Mouse (Mus musculus) hindbrain, embryonic 16.5 days (tissue): ENCODE measurements around the gene Chfr. TPM values are rescaled to one million over a fixed set of nuclear protein-coding genes. Genes with fewer than 3 reads are reported as not detected.

ENCODE experiments used
- ATAC-seq: fragments of 200-750 bp; cut with Nextera tagmentation; 2 replicates; pipeline ENCODE4 v1.8.0; 2017; ENCODE audit warnings: moderate TSS enrichment, moderate library complexity
- H3K27ac ChIP-seq: fragments of 300-500 bp; sonication (generic); 2 replicates; pipeline ENCODE4 v1.5.1; 2014; ENCODE audit warnings: low read depth, mild to moderate bottlenecking, control low read depth, low read length, moderate library complexity
- H3K27me3 ChIP-seq: fragments of 300-500 bp; sonication (generic); replicated peaks from 2 replicates; pipeline ENCODE4 v1.6.1; 2014; ENCODE audit warnings: low read length; ENCODE audit not compliant: control insufficient read depth, insufficient read depth
- H3K36me3 ChIP-seq: fragments of 300-500 bp; sonication (generic); 2 replicates; pipeline ENCODE4 v1.6.1; 2014; ENCODE audit warnings: mild to moderate bottlenecking, low read length, moderate library complexity, mixed read lengths; ENCODE audit not compliant: control insufficient read depth, insufficient read depth
- H3K4me1 ChIP-seq: fragments of 300-500 bp; sonication (generic); 2 replicates; pipeline ENCODE4 v1.6.1; 2014; ENCODE audit warnings: low read depth, low read length; ENCODE audit not compliant: control insufficient read depth, insufficient read depth
- H3K4me2 ChIP-seq: fragments of 300-500 bp; sonication (generic); 2 replicates; pipeline ENCODE4 v1.6.1; 2014; ENCODE audit warnings: mild to moderate bottlenecking, low read length, control low read depth, moderate library complexity
- H3K4me3 ChIP-seq: fragments of 300-500 bp; sonication (generic); 2 replicates; pipeline ENCODE4 v1.5.1; 2014; ENCODE audit warnings: mild to moderate bottlenecking, low read length, control low read depth, moderate library complexity
- H3K9ac ChIP-seq: fragments of 300-500 bp; sonication (generic); 2 replicates; pipeline ENCODE4 v1.6.1; 2014; ENCODE audit warnings: low read depth, mild to moderate bottlenecking, control low read depth, low read length, moderate library complexity
- H3K9me3 ChIP-seq: fragments of 300-500 bp; sonication (generic); 2 replicates; pipeline ENCODE4 v1.6.1; 2014; ENCODE audit warnings: mild to moderate bottlenecking, low read length, moderate library complexity; ENCODE audit not compliant: control insufficient read depth
- WGBS: fragments of 180-500 bp; shearing (Covaris S2); extraction: QIAGEN DNeasy Blood & Tissue Kit; methylation state at CpG from one replicate; pipeline ENCODE4 v1.1.7; 2014; 5-methylcytosine and 5-hydroxymethylcytosine counted together
- polyA plus RNA-seq: library from polyadenylated mRNA; unstranded; fragments of >200 nt; fragmentation: Nextera tagmentation; extraction: Ambion mirVana; gene quantifications from 2 replicates; pipeline ENCODE4 v1.2.1, GENCODE M21; 2015

The Chfr gene
- 70.9 and 75.6 TPM in 2 replicates for polyA plus RNA-seq

GRCm38 (mm10) chr5:110135293-110136086 is at the start of gene Chfr:
Gene Chfr (plus strand): TSS chr5:110135842.
- H3K4me1 ChIP-seq, result peaks cover 6% of the 10 kb centered on the region
- ATAC-seq, result peak; percentile 99
- H3K4me2 ChIP-seq, result peak within 1 kb of the TSS; percentile 77
- no peaks in the 10 kb centered on the region for H3K27me3 ChIP-seq
- H3K36me3 ChIP-seq, result peaks cover 11% of the 10 kb centered on the region
- WGBS, result 3% methylated on average over 45 of the region's 46 CpGs
- peaks cover 2% of the 10 kb centered on the region for H3K9me3 ChIP-seq
- H3K9ac ChIP-seq, result peak within 1 kb of the TSS; percentile 79
- peak within 1 kb of the TSS; percentile 77 for H3K27ac ChIP-seq
- H3K4me3 ChIP-seq, result peak within 1 kb of the TSS; percentile 75

DNA sequence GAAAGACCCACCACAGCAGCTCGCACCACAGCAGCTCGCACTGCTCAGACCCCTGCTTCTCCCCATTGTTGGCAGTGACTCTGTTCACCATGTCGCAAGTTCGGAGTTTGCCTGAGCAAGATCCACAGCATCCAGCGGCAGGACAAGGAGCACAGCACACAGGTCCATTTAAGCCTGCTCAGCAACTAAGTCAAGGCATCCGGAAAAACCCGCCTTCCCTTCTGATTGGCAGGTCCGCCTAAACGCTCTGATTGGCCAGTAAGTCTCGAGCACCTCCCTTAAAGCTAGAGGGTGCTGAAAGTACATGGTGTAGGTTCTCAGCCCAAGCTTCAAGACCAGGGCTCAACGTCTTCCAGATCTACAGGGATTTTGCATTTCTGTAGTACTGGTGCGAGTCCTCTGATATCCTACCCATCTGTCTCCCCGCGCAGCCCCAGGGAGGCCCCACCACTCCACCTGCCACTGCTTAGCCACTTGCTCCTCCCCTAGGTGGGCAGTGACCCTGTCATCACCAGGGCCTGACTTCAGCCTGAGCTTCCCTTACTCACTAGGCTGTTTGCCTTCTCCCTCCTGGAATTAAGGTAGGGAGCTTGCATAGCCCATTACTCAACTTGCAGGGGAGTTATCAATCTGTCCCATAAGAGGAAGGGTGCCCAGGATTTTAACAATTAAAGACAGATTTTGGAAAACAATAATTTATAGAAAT is 49.3 kb upstream of the Chfr start:
- Histone ChIP-seq H3K27ac (no peak overlapping the region), H3K27me3 (no peaks in the 10 kb centered on the region)
- 36% methylated on average over 14 of the region's 14 CpGs for WGBS

DNA sequence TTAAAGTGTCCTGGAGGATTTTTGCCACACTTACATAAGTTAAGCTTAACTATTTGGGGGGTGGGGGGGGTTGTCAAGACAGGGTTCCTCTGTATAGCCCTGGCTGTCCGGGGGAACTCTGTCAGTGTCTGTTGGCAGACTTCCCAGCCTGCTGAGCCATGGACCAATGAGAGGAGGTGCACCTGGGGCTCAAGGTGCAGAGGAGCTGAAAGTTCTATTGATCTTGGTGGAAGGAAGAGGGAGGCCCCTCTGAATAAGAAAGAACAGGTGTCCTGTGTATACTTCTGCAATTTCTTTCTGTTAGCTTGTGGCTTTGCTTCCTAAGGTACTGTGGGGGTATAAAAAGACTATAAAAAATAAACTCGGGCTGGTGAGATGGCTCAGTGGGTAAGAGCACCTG is 44.1 kb upstream of the Chfr start:
- Histone ChIP-seq H3K4me1 (peaks cover 5% of the 10 kb centered on the region; the same call in 1 of the 2 replicates), H3K4me3 (no peak overlapping the region), H3K9me3 (no peaks in the 10 kb centered on the region), H3K4me2 (no peak overlapping the region), H3K36me3 (no peaks in the 10 kb centered on the region), H3K27me3 (no peaks in the 10 kb centered on the region), H3K27ac (no peak overlapping the region), H3K9ac (no peak overlapping the region)
- 77% methylated on average over 2 of the region's 2 CpGs for WGBS
- ATAC-seq, result no peak

More for the DNA sequence above, 49.3 kb upstream of the Chfr start:
- no peak for ATAC-seq
- H3K4me2 ChIP-seq, result no peak overlapping the region
- no peak overlapping the region for H3K4me3 ChIP-seq
- H3K9ac ChIP-seq, result no peak overlapping the region
- H3K4me1 ChIP-seq, result no peaks in the 10 kb centered on the region
- peaks cover 10% of the 10 kb centered on the region; the same call in 1 of the 2 replicates for H3K9me3 ChIP-seq
- H3K36me3 ChIP-seq, result no peaks in the 10 kb centered on the region

- Histone ChIP-seq H3K4me1 (peaks cover 5% of the 10 kb centered on the region; the same call in 1 of the 2 replicates), H3K27ac (peak within 1 kb of the TSS; percentile 68), H3K9ac (peak within 1 kb of the TSS; percentile 73), H3K4me3 (peak within 1 kb of the TSS; percentile 56), H3K27me3 (no peaks in the 10 kb centered on the region), H3K36me3 (no peaks in the 10 kb centered on the region), H3K4me2 (peak within 1 kb of the TSS; percentile 90), H3K9me3 (no peaks in the 10 kb centered on the region)
- under 1% methylated on average over 22 of the region's 25 CpGs for WGBS
- ATAC-seq, result peak; percentile 98
Observed at GRCm38 (mm10) chr5:110094030-110094846, 41.4 kb upstream of the Chfr start, which contains the start of gene Gm35315. Gene Gm35315 (minus strand): TSS chr5:110094420.

DNA sequence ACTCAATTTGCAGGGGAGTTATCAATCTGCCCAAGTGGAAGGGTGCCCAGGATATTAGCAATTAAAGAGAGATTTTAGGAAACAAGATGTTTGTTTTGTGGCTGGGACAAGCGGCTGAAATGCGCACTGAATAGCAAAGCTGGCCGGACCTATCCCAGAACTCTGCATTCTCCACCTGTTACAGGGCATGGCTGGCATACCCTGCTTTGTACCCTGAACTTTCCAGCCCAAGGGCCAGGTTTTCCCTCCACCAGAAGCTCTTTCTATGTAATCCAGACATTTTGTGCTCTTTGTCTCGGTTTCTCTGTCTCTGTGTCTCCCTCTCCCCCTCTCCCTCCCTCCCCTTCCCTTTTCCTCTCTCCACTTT is 40.8 kb upstream of the Chfr start:
- Histone ChIP-seq H3K9me3 (no peaks in the 10 kb centered on the region), H3K36me3 (no peaks in the 10 kb centered on the region), H3K4me1 (peaks cover 5% of the 10 kb centered on the region; the same call in 1 of the 2 replicates), H3K9ac (peak overlapping the region; percentile 73), H3K27me3 (no peaks in the 10 kb centered on the region), H3K27ac (peak overlapping the region; percentile 67; the same call in 1 of the 2 replicates), H3K4me3 (peak overlapping the region; percentile 56), H3K4me2 (peak overlapping the region; percentile 90)
- ATAC-seq, result peak; percentile 26
- 4% methylated on average over 4 of the region's 4 CpGs for WGBS

- H3K27ac ChIP-seq, result no peak overlapping the region
- no peak for ATAC-seq
- H3K9me3 ChIP-seq, result no peaks in the 10 kb centered on the region; the same call in 1 of the 2 replicates
- no peaks in the 10 kb centered on the region for H3K27me3 ChIP-seq
- H3K36me3 ChIP-seq, result peaks cover 11% of the 10 kb centered on the region
- WGBS, result 22% methylated on average over 1 of the region's 1 CpGs
- no peak overlapping the region for H3K9ac ChIP-seq
- peaks cover 24% of the 10 kb centered on the region for H3K4me1 ChIP-seq
- no peak overlapping the region for H3K4me2 ChIP-seq
- no peak overlapping the region for H3K4me3 ChIP-seq
Observed at GRCm38 (mm10) chr5:110098991-110099477, 36.6 kb upstream of the Chfr start.

DNA sequence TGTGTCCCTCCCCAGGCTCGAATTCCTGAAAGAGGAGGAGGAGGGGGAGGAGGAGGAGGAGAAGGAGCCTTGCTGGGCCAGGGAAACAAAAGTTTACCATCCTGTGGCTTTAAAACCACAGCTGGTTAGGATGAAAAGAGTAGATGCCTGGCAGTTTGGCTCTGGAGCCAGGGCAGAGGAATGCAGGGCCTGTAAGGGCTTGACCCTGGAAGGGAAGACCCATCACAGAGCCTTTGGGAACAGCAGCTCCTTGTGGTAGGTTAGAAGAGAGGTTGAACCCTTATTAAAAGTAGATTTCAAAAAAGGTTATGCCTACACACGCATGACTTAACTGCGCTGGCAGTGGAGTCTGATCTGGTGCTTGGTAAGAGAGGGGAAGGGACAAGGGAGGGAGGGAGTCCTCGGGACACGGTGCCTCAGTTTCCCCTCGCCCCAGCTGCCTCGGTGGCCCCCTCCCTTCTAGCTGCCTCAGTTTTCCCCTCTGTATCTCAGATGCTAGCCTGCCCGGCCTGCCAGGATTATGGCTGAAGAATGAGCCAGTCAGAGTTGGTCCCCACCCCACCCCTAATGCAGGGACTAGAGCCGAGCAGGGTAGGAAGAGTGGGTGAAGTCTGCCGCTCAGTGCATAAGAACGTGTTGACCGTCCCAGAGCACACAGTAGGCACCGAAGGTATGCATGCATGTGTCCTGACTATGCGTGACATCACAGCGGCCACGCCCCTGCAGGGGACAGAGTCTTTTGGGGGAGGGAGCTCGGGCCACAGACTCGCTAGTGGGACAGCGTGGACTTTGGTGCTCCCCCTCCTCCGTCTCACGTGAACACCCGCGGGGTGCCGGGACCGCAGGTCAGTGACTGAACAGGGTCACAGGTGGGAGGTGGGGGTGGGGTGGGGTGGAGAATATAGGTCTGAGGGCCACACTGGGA is 35.7 kb upstream of the Chfr start, which contains the start of gene Plcxd1:
Gene Plcxd1 (plus strand): TSS at position 314 of the 925 bp plus-strand sequence.
- Histone ChIP-seq H3K9me3 (no peaks in the 10 kb centered on the region; the same call in 1 of the 2 replicates), H3K9ac (peak within 1 kb of the TSS; percentile 61), H3K4me3 (peak within 1 kb of the TSS; percentile 46), H3K27me3 (no peaks in the 10 kb centered on the region), H3K4me1 (peaks cover 20% of the 10 kb centered on the region), H3K36me3 (peaks cover 20% of the 10 kb centered on the region), H3K27ac (no peak within 1 kb of the TSS; the same call in 1 of the 2 replicates), H3K4me2 (peak within 1 kb of the TSS; percentile 87)
- peak; percentile 7; the same call in 1 of the 2 replicates for ATAC-seq
- 6% methylated on average over 25 of the region's 25 CpGs for WGBS
